Mouse (Mus musculus) lung, postnatal 36 days (tissue): ENCODE measurements around the gene Numa1.
A peak's percentile ranks its signal among the peaks of the same experiment; 100 is the strongest.
"Not testable (repeated sequence)": the region's sequence is repeated elsewhere in the genome, so short reads cannot be mapped to it uniquely, and the experiment has no call there.

Experiments
- DNase-seq: peaks from one replicate; pipeline ENCODE4 v3.0.0; 2022; ENCODE audit warnings: mixed read lengths

Numa1 gene

DNA sequence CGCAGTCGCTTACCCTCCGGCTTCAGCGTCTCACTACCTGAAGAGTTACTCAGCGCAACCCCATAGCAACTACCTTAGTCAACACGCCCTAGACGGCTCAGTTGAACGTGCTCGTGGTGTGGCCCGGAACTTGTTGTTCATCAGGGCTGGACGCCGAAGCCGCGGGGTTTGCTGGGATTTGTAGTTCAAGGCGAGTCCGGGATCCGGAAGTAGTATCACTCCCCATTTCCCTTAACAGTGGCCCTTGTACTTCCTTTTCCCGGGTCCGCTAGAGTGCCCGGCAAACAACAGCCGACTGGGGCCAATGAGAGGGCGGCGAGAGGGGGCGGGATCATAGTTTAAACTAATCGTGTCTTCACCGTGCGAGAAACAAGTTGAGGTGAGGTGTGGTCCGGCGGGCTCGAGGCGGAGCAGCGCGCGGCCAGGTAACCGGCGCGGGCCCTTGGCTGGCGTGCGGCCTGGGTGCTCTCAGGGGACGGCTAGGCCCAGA is at the start of gene Numa1, which contains the start of gene Lrrc51:
Numa1 (plus strand) TSS at position 361 of the 490 bp plus-strand sequence.
Lrrc51 (minus strand) TSS at position 145 of the 490 bp plus-strand sequence.
- peak; percentile 99 for DNase-seq

GRCm38 (mm10) chr7:101884160-101884559 is 49.8 kb upstream of the Numa1 start:
- no peak for DNase-seq

DNA sequence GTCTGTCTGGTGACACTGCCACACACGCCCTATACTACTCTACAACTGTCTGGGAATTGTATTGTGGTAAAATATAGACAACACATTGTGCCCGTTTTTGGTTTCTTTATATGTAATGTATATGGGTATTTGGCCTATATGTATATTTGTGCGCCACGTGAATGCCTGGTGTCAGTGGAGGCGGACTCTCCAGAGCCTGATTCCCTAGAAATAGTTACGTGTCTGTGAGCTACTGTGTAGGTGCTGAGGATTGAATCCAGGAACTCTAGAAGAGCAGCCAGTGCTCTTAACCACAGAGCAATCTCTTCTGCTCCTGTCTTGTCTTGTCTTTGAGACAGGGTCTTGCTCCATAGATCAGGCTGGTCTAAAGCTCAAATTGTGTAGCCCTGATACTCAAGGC is 47.6 kb upstream of the Numa1 start:
- DNase-seq, result no peak

- no peak for DNase-seq
Measured at GRCm38 (mm10) chr7:101888460-101888859, 45.5 kb upstream of the Numa1 start.

- DNase-seq, result no peak
Measured at GRCm38 (mm10) chr7:101895695-101896094, 38.2 kb upstream of the Numa1 start.

GRCm38 (mm10) chr7:101896104-101897066 is 37.5 kb upstream of the Numa1 start:
- DNase-seq, result peak; percentile 99

DNA sequence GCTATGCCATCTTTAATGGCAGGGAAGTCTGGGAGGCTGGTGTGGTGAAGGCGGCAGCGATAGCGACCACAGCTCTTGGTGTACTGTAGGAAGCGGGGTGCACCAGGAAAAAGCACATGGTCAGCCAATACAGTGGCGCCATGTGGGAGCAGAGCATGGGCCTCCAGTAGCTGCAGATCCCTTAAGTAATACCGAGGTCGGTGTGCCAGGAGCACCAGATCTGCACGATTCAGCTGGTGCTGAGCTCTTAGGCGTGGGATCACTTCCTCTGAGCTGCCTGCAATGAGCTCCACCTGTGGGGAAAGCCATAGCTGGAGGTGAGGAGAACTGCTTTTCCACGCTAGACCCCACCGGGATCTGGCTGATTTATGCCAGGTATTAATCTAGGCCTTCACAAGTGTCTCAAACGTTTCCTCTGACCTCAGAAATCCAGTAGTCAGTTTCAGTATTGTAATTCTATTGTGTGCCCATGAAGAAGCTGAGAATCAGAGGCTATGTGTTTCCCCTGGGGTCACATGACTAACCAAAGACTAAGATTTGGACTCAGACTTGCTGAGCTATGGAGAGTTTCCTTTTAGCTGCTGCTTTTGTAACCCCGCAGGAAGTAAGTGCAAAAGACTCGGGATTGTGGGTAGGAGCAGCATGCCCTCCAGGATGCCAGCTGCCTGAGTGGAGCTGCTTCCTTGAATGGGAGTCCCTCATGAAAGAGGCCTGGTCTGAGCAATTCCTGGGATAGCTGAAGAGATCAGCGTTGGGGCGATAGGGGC is 33.4 kb upstream of the Numa1 start:
- DNase-seq, result no peak

DNA sequence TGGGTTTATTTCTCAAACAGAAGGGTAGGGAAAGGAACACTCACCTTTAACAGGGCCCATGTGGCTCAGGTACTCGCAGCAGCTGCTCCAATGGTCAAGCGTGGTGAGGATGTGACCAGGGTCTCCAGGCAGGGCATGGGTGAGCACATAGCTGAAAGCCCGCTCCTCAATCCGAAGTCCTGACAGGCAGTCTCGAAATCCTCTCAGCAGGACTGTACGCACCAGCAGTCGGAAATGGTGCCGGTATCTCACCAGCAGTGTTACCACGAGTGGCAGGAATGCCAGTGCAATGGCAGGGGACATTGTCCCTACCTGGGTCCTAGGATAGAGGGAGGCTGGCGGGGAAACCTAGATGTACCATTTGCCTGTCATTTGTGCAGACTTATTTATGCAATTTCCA is 31.9 kb upstream of the Numa1 start:
- DNase-seq, result no peak

- DNase-seq, result no peak
Measured at GRCm38 (mm10) chr7:101902846-101903245, 31.1 kb upstream of the Numa1 start.

- DNase-seq, result peak; percentile 100
Measured at GRCm38 (mm10) chr7:101905561-101906286, 28.2 kb upstream of the Numa1 start, which contains the start of gene Lamtor1. Lamtor1 (plus strand) TSS chr7:101905904.

- no peak for DNase-seq
Measured at GRCm38 (mm10) chr7:101906287-101906681, 27.6 kb upstream of the Numa1 start, which contains the start of gene Tomt. Tomt (minus strand) TSS chr7:101906359.

- peak; percentile 17 for DNase-seq
Measured at GRCm38 (mm10) chr7:101906696-101907095, 27.2 kb upstream of the Numa1 start.

DNA sequence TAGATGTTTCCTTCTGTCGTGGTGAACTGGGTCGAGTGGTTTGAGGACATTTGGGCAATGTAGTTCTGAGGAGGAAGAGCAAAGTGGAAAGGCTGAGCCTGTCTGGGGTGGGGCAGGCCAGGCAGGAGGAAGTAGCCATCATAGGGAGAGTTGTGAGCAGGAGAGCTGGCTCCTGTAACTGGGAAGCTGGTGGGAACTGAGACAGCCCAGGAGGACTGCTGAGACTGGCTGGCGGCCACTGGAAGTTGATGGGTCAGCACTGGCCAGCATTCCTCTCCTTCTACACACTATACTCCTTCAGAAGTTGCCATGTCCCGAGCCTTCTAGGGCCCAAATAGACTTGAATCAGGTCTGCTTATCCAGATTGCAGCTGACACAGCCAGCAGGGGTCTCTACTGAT is 25.5 kb upstream of the Numa1 start:
- peak; percentile 37 for DNase-seq

GRCm38 (mm10) chr7:101910138-101910537 is 23.8 kb upstream of the Numa1 start:
- no peak for DNase-seq

GRCm38 (mm10) chr7:101911982-101912381 is 21.9 kb upstream of the Numa1 start:
- DNase-seq, result no peak

DNA sequence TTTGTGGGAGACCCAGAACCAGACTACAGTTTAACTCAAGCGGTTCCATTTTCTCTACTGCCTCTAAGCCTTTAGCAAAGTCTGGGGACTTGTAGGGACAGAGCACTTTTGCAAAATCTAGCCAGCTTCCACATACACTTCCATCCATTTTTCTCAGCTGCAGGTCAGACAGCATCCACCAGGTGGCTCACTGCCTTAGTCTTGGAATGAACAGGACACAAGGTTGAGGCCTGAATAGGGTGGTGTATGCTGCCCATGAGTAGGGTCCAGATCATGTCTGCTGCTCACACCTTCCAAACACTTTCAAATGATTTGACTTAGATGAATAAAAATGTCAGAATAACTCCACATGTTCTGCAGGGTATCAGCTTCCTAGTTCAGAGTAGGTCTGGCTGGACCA is 15.8 kb upstream of the Numa1 start:
- peak; percentile 83 for DNase-seq

DNA sequence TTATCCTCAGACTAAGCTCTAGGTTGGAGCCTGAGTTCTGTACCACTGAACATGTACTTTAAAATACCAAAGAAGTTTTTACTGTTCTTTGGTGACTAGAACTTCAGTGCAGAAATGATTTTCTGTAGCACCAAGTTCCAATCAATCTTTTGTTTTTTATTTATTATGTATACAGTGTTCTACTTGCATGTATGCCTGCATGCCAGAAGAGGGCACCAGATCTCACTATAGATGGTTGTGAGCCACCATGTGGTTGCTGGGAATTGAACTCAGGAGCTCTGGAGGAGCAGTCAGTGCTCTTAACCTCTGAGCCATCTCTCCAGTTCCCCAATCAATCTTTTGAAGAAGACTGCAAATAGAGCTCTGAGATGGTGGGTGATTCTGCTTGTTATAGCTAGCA is 8.0 kb upstream of the Numa1 start:
- not testable (repeated sequence) for DNase-seq

DNA sequence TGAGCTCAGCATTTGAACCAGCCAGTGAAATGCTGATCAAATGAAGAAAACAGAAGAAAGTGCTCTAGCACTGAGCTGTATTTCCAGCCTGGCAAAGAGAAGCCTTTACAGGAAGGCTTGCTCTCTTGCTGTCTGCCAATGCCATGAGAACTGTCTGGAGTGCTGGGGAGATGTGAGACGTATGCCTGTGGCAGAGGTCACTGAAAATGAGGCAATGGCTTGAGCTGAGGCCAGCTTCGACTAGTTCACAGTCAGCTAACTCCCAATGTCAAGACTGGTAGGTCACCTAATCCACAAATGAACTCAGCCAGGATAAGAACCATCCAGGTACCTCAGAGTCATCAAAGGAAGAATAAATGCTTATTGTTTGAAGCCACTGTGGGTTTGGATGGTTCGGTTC is 5.8 kb upstream of the Numa1 start:
- no peak for DNase-seq

DNA sequence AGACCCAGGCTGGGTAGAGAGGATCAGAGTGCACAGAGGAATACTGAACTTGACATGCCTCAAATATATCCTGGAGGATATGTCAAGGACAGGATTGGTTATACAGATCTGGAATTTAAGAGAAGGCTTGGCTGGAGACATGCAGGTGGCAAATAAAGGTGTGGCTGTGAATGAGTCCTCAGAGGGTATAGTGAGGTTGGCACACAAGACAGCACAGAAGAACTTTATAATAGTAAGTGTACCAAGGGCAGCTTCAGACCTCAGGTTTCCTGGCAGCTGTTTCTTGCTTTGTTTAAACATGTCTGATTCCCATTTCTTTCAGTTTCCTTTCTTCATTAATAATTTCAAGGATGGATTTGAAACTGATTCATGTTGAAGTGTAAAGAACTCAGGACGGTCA is 1.4 kb upstream of the Numa1 start:
- peak; percentile 38 for DNase-seq

DNA sequence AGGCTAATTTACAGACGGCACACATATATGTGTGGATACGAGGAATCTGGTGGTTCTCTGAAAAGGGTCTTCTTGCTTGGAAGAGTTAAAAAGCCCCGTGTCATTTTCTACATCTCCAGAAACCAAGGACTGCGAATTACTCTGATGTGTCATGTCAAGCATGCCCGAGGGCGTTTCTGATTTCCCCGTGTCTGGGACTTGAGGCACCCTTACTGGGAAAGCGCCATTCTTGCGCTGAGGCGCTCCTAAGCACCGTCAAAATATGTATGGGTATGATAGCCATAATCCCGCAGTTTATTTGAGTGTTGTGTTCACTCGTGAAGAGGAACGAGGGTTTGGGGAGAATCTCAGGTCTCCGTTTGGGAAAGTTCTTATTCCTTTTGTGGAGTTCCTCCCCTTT is 611 bp upstream of the Numa1 start:
- DNase-seq, result no peak

GRCm38 (mm10) chr7:101935957-101936356 is 2.0 kb downstream of the Numa1 start:
- DNase-seq, result no peak

DNA sequence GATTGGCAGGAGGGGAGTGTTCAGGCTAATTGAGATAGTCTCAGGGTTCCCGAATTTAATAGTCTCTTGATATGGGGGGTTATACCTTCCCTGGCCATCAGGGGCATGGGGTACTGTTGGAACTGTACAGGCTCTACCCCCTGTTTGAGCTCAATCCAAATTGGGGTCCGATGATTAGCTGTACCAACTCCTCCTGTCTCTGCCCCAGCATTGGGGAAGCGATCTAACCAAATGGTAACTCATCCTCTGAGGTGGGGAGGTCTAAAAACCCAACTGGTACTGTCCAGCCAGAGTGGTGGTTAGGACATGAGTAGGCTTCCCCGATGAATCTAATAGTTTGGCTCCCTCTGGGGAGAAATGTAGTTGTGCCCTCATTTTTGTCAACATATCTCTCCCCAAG is 3.1 kb downstream of the Numa1 start:
- no peak for DNase-seq

DNA sequence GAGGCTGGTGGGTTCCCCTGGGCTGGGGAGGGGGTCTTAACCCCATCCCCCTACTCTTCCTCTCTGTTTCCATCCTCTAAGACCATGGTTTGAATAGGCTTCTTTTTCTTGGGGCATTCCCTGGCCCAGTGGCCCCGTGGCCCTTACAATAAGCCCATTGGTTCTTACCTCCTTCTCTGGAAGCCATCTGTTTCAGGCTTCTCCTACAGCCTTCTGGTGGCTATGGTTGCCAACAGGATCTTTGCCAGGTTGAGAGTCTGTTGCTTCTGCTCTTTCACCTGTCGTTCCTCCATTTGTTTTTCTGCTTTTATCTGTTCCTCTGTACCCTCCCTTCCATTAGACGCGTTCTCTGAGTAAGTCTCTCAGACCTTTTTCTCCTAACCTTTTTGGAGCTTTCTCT is 3.7 kb downstream of the Numa1 start:
- DNase-seq, result no peak
